Mouse (Mus musculus) left cerebral cortex, postnatal 36 days (tissue): ENCODE results near the gene Slc25a45. TPM values are rescaled to one million over a fixed set of nuclear protein-coding genes. Genes with fewer than 3 reads are reported as not detected.
"Not testable (repeated sequence)": the region's sequence is repeated elsewhere in the genome, so short reads cannot be mapped to it uniquely, and the experiment has no call there.

Source experiments
- DNase-seq, 2 experiments: peaks; one replicate each; pipeline ENCODE4 v3.0.0; 2021 to 2022; ENCODE audit warnings: low spot score in 2 of 2, mixed read lengths in 1 of 2
- intact Hi-C: fragments of 180-260 bp; cut with DNase I; formaldehyde crosslinking; loops from one replicate; pipeline ENCODE4 v1.15.1; 2025
- total RNA-seq, 2 experiments: library from RNA; stranded (reverse); gene quantifications; 2 replicates each; pipeline ENCODE4 v1.2.3; 2021

The Slc25a45 gene
- total RNA-seq, 2 experiments from 2014 or later = 3.0 to 4.1 TPM

- DNase-seq = no peak
- intact Hi-C loops = no loop called here
These were observed 3.5 kb downstream of the Slc25a45 start for GRCm38 (mm10) chr19:5881155-5881554.

- DNase-seq, intact Hi-C loops: not testable (repeated sequence)
These were observed 4.5 kb downstream of the Slc25a45 start for GRCm38 (mm10) chr19:5882079-5882478.

GRCm38 (mm10) chr19:5883935-5884334 lies 6.3 kb downstream of the Slc25a45 start:
- intact Hi-C loops = no loop called here
- no peak for DNase-seq

- intact Hi-C loops = no loop called here
These were observed 8.2 kb downstream of the Slc25a45 start for GRCm38 (mm10) chr19:5885838-5886237.

GRCm38 (mm10) chr19:5887234-5887815 lies 9.7 kb downstream of the Slc25a45 start:
- intact Hi-C loops = no loop called here
- no peak for DNase-seq

More at GRCm38 (mm10) chr19:5885838-5886237, 8.2 kb downstream of the Slc25a45 start:
- DNase-seq = no peak

- intact Hi-C loops = no loop called here
- DNase-seq = no peak
These were observed 11.6 kb downstream of the Slc25a45 start for GRCm38 (mm10) chr19:5889211-5889610.

GRCm38 (mm10) chr19:5891521-5892258 lies 14.1 kb downstream of the Slc25a45 start:
- DNase-seq = no peak
- intact Hi-C loops = no loop called here

GRCm38 (mm10) chr19:5892262-5892661 lies 14.7 kb downstream of the Slc25a45 start:
- DNase-seq = no peak
- intact Hi-C loops = no loop called here

GRCm38 (mm10) chr19:5892735-5893134 lies 15.1 kb downstream of the Slc25a45 start:
- no peak for DNase-seq
- intact Hi-C loops = no loop called here

- no peak for DNase-seq
- intact Hi-C loops = no loop called here
These were observed 15.8 kb downstream of the Slc25a45 start for GRCm38 (mm10) chr19:5893282-5894001.

- intact Hi-C loops = no loop called here
- peak; percentile 91 to 94 for DNase-seq
These were observed 16.5 kb downstream of the Slc25a45 start, which contains the start of gene Tigd3 for GRCm38 (mm10) chr19:5894002-5894678. Gene Tigd3 (minus strand): TSS chr19:5894149.

GRCm38 (mm10) chr19:5907275-5907674 lies 29.7 kb downstream of the Slc25a45 start:
- DNase-seq = no peak
- intact Hi-C loops = no loop called here

GRCm38 (mm10) chr19:5910221-5910620 lies 32.6 kb downstream of the Slc25a45 start:
- intact Hi-C loops = no loop called here
- DNase-seq = no peak

- DNase-seq = no peak
- intact Hi-C loops = no loop called here
These were observed 34.0 kb downstream of the Slc25a45 start for GRCm38 (mm10) chr19:5911430-5912102.

GRCm38 (mm10) chr19:5912103-5913006 lies 34.7 kb downstream of the Slc25a45 start:
- intact Hi-C loops = no loop called here
- peak; percentile 98 to 99 for DNase-seq

GRCm38 (mm10) chr19:5913007-5913719 lies 35.6 kb downstream of the Slc25a45 start, which contains the start of gene Dpf2:
Gene Dpf2 (minus strand): TSS chr19:5913010.
- intact Hi-C loops = no loop called here
- DNase-seq = no peak

GRCm38 (mm10) chr19:5921715-5922114 lies 44.1 kb downstream of the Slc25a45 start:
- DNase-seq = no peak
- intact Hi-C loops = loop anchor here (5.0 kb wide), 1 partner anchor 96 kb away; the partner anchor contains the start of gene Capn1
